In genomic region chr3:153188224-153188623, GRCm38 (mm10) we compare ENCODE assay signal across 26 mouse cellular contexts.
DNase-seq lines count a peak whose midpoint lies in the region; ATAC-seq lines count a peak whose summit lies in the region.
"Had no signal": no experiment of that assay in that cellular context is flagged by ENCODE, and none has a peak within 500 bp of the region (broad histone marks: within the 10 kb centered on the region; RNA-seq: fewer than 3 reads in every experiment).

No protein-coding gene starts in this region.

- H3K36me3 ChIP-seq in heart, embryonic 11.5 days (ENCODE audit: control insufficient read depth, insufficient read depth, low read length): no peaks in the 10 kb centered on the region
- H3K36me3 ChIP-seq: embryonic facial prominence, embryonic 12.5 days; embryonic facial prominence, embryonic 15.5 days; forebrain, embryonic 12.5 days; forebrain, embryonic 15.5 days; heart, embryonic 12.5 days; heart, embryonic 15.5 days; hindbrain, embryonic 10.5 days; hindbrain, embryonic 13.5 days; intestine, embryonic 15.5 days had no signal

- 72% methylated on average over 2 of the region's 2 CpGs for WGBS in heart, embryonic 11.5 days (ENCODE audit: insufficient replicate concordance)

- no peaks in the 10 kb centered on the region for H3K27me3 ChIP-seq in heart, embryonic 11.5 days (ENCODE audit: control insufficient read depth, insufficient read depth, low read length)
- H3K27me3 ChIP-seq: embryonic facial prominence, embryonic 12.5 days; embryonic facial prominence, embryonic 15.5 days; forebrain, embryonic 12.5 days; forebrain, embryonic 15.5 days; heart, embryonic 12.5 days; heart, embryonic 15.5 days; hindbrain, embryonic 13.5 days; intestine, embryonic 15.5 days had no signal

- H3K4me3 ChIP-seq in heart, embryonic 11.5 days (ENCODE audit: low read depth, low read length): no peak overlapping the region
- H3K4me3 ChIP-seq: embryonic facial prominence, embryonic 12.5 days; embryonic facial prominence, embryonic 15.5 days; forebrain, embryonic 12.5 days; forebrain, embryonic 15.5 days; heart, embryonic 12.5 days; heart, embryonic 15.5 days; hindbrain, embryonic 10.5 days; hindbrain, embryonic 13.5 days; intestine, embryonic 15.5 days had no signal

- no peak for DNase-seq in cerebellum, postnatal 4 days (ENCODE audit: low spot score in 2 of 2)
- peak; percentile 43 to 62 for DNase-seq in cerebellum, postnatal 25 days
- no peak for DNase-seq in cerebellum, adult 8-10 months
- peak; percentile 40 for DNase-seq in heart, adult 11 months
- DNase-seq: adrenal gland, adult 8-10 months; adrenal gland, postnatal 25 days; cerebellum, adult 11-12 months; gastrocnemius, postnatal 10 days; gastrocnemius, postnatal 36 days; heart, postnatal 10 days; heart, postnatal 36 days; kidney, adult 11 months; kidney, adult 8-10 months had no signal

- no peak overlapping the region for H3K9ac ChIP-seq in heart, embryonic 11.5 days (ENCODE audit: low read depth, low read length)
- H3K9ac ChIP-seq: embryonic facial prominence, embryonic 12.5 days; embryonic facial prominence, embryonic 15.5 days; forebrain, embryonic 12.5 days; forebrain, embryonic 15.5 days; heart, embryonic 12.5 days; heart, embryonic 15.5 days; hindbrain, embryonic 13.5 days; intestine, embryonic 15.5 days had no signal

- ATAC-seq in cerebellum, adult (ENCODE audit: insufficient number of reproducible peaks, low FRiP score, low TSS enrichment): peak; percentile 50; the same call in 1 of the 2 replicates
- no peak for ATAC-seq in heart, embryonic 11.5 days (replicated peaks; ENCODE audit: insufficient number of reproducible peaks, low FRiP score, low TSS enrichment)
- ATAC-seq: activated CD4-positive, CD25-positive, alpha-beta regulatory T cell, adult 4 months; forebrain, embryonic 15.5 days; hindbrain, embryonic 16.5 days; intestine, embryonic 15.5 days had no signal

- H3K4me1 ChIP-seq in heart, embryonic 11.5 days (ENCODE audit: control insufficient read depth, insufficient read depth, low read length): no peaks in the 10 kb centered on the region
- H3K4me1 ChIP-seq: embryonic facial prominence, embryonic 12.5 days; embryonic facial prominence, embryonic 15.5 days; forebrain, embryonic 12.5 days; forebrain, embryonic 15.5 days; heart, embryonic 12.5 days; heart, embryonic 15.5 days; intestine, embryonic 15.5 days had no signal

- H3K27ac ChIP-seq in heart, embryonic 11.5 days (ENCODE audit: low read depth, low read length): no peak overlapping the region
- H3K27ac ChIP-seq: embryonic facial prominence, embryonic 12.5 days; embryonic facial prominence, embryonic 15.5 days; forebrain, embryonic 12.5 days; forebrain, embryonic 15.5 days; heart, embryonic 15.5 days; hindbrain, embryonic 10.5 days; hindbrain, embryonic 13.5 days; intestine, embryonic 15.5 days had no signal

- no peak overlapping the region for H3K4me2 ChIP-seq in heart, embryonic 11.5 days
- H3K4me2 ChIP-seq: embryonic facial prominence, embryonic 12.5 days; embryonic facial prominence, embryonic 15.5 days; forebrain, embryonic 12.5 days; forebrain, embryonic 15.5 days; heart, embryonic 12.5 days; heart, embryonic 15.5 days; hindbrain, embryonic 13.5 days; intestine, embryonic 15.5 days had no signal

- no peaks in the 10 kb centered on the region for H3K9me3 ChIP-seq in heart, embryonic 11.5 days (replicated peaks; ENCODE audit: control insufficient read depth, low read length)
- H3K9me3 ChIP-seq: embryonic facial prominence, embryonic 12.5 days; embryonic facial prominence, embryonic 15.5 days; forebrain, embryonic 12.5 days; forebrain, embryonic 15.5 days; heart, embryonic 12.5 days; heart, embryonic 15.5 days; hindbrain, embryonic 10.5 days; hindbrain, embryonic 13.5 days; intestine, embryonic 15.5 days had no signal

Comparison
In these comparisons a context has a peak if more than half of its experiments do, and no peak if none do; other contexts are left out.
1. DNase-seq: peak in cerebellum, postnatal 25 days (2 of 2) and heart, adult 11 months (single experiment); none in cerebellum, postnatal 4 days (0 of 2) and cerebellum, adult 8-10 months (single experiment).